Mouse (Mus musculus): ENCODE measurements around the gene 4833423E24Rik. TPM values are rescaled to one million over a fixed set of nuclear protein-coding genes. Genes with fewer than 3 reads are reported as not detected.

4833423E24Rik gene
- not detected for polyA plus RNA-seq (2017; shearing (Covaris generic))

DNA sequence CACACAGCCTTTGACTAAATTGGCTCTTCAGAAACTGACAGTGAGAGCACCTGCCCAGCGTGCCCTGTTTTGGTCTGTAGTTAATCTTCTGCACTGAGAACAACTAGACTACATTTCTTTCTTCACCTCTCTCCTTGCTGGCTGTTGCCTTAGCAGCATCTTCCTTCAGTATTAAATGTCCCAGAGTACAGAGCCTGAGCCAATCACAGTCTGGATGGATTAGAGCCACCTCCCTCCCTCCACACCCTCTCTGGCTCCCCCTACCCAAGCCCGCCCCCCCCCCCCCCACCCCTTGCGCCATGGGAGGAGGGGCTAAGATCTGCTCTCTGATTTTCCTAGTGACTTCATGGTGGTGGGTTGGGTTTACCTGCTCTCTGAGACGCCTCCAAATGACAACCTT lies at the start of gene 4833423E24Rik:
TSS of gene 4833423E24Rik (minus strand) at position 146 of the 400 bp plus-strand sequence.
- no peak for ATAC-seq

DNA sequence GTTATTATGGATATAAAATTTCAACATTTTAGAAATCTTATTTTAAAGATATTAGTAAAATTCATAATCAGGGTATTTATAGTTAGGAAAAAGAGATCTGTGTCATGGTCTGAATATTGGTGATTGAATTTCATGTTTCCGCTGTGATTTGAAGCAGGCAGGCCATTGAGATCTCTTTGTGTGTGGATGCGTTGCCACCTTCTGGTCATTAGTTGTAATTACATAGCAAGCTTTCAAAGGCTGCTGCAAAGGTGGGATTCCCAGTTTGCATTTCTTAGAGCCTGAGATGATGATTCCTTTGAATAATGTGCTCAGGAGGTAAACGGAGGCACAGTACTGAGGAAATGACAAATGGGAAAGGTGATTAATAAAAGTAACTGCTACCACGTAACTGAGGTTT lies 42.4 kb upstream of the 4833423E24Rik start:
- ATAC-seq, result no peak

DNA sequence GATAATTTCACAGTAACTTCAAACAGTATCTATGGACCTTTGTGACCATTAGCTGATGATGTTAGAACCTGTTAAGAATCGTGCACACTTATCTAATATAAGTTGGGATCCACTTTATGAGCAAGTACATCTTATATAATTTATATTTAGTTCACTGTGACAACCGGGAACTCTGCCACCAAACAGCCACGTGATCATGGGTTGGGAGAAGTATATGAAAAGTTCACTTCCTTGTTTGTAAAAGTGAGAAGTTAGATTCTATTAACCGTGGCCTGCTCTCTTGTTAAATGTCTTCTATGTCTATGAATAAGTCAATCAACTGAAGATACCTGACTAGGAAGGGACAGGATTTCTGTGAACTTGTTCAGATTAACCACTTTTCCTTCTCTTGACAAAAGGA lies 41.4 kb upstream of the 4833423E24Rik start:
- no peak for ATAC-seq

DNA sequence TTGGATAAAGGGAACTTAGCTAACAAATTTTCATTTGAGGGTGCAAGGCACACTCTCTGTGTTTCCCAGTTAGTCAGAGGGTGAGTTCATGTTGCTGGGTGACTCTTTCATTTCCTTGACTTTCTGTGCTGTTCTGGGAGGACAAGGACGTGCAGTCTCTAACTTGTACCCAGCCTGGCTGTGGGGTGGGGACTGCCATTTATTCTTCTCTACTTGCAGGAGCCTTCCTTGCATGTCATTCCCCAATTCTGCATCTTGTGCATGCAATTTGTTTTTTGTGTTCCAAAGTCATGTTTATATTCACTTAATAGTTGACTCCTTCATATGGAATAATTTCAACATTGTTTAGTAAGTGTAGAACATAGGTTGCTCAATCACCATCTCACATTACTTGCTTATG lies 36.0 kb upstream of the 4833423E24Rik start:
- no peak for ATAC-seq

DNA sequence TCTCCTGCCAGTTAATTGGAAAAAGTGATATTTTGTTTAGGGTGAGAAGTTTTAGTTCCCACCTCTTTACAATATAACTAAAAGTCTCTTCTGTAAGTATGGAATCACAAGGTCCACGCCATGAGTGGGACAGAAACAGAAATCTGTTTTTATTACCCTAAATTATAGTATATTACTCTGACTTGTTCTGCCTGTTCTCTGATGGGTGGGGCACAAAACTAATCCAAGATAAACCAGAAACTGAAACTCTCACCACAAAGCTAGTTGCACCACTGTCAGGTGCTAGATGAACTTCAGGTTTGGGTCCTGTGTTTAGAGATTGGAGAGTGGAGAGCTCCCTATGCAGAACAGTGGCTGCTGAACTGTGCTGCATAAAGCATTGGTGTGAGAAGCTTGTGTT lies 15.1 kb upstream of the 4833423E24Rik start:
- ATAC-seq, result no peak

DNA sequence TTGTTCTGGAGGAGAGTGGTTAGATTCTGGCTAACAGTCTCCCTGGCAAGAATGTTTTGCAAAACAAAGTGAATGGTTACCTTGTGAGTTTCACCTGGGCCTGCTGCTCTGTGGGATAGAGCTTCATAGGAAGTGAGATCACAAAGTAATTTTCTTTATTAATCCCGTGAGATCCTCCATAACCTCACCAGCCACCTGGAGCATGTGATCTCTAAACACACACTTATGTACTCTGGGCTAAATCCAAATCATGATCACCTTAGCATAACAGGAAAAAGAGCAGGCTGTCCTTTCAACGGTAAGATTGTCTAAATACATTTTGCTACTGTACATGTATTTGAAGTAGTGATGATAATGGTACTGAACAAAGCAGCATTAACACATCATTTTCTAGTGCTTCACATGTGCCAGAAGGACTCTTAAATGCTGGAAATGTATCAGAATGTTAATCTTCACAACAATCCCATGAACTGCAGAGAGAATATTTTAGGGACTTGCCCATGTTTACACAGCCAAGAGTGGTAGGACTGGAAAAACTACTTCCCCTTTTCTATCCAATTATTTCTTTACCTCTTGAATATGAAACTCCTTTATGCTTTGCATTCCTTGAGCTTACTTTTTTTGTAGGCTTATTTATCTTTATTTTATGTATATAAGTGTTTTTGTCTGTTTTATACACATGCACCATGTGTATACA lies 13.4 kb upstream of the 4833423E24Rik start:
- no peak for ATAC-seq

DNA sequence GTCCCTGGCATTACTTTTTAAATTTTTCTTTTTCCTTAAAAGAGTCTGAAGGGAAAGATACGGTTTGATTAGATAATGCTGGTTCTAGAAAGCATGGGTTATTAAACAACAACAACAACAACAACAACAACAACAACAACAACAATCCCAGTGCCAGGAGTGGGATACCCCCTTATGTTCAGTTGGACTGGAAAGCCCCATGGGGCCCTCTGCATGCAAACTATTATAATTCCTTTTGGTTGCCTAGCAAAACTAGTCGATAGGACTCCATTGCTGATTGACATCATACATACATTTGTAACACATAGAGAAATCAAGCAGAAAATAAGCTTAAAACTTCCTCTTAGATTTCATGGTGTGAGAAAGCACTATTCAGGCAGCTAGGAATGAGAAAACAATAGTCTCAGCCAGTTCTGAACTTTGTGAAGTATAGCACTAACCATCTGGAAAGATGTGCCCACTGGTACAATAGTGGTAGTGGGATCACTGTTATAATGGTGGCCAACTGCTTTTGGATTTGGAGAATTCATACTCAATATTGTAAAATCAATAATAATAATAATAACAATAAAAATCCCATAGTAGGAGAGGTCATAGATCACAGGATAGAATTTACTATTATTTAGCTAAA lies 4.2 kb upstream of the 4833423E24Rik start:
- no peak for ATAC-seq

DNA sequence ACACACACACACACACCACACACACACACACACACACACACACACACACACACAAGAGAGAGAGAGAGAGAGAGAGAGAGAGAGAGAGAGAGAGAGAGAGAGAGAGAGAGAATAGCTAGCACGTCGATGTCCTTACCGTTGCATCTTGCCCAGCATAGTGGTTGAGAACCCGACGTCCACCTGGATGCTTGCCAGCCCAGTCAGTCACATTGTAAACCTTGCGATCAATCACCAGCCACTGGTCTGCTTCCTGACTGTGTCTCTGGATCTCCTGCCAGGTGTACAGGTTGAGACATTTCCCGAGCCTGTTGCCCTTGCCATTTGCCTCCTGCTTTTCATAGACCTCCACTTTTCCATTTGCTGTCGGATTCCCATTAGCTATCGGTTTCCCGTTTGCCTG lies 532 bp downstream of the 4833423E24Rik start:
- no peak for ATAC-seq

DNA sequence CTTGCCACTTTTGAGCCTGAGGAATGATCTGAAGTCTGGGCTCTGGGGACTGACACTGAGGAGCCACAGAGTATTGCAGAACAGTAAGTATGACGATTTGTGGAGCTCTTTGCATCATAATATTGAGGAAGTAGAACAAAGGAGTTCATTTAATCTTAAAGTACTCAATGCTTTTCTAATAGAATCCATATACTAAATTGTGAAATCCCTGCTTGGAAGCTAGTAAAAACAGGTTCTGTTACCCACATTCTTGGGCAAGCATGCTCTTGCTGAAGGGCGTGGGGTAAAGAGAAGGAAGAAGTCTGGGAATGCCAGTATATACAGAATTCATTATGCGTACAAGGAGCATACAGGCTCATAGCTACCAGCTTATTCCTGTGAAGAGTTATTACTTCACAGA lies 8.4 kb downstream of the 4833423E24Rik start:
- no peak for ATAC-seq

DNA sequence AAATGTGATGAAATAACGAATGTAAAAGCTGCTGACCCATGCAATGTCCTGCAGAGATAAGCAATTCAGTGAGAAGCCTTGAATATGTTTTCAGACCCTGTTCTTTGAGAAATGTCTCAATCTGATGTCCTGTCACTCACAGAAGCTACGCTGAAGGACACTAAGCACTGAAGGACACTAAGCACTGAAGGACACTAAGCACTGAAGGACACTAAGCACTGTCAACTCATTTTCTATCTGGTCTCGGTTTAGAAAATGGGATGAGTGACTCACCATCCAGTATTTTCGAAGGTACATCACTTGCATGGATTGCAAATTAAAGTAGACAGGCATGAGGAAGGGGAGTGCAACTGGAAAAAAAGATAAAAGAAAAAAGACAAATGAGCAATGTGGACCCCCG lies 28.4 kb downstream of the 4833423E24Rik start:
- ATAC-seq, result no peak

DNA sequence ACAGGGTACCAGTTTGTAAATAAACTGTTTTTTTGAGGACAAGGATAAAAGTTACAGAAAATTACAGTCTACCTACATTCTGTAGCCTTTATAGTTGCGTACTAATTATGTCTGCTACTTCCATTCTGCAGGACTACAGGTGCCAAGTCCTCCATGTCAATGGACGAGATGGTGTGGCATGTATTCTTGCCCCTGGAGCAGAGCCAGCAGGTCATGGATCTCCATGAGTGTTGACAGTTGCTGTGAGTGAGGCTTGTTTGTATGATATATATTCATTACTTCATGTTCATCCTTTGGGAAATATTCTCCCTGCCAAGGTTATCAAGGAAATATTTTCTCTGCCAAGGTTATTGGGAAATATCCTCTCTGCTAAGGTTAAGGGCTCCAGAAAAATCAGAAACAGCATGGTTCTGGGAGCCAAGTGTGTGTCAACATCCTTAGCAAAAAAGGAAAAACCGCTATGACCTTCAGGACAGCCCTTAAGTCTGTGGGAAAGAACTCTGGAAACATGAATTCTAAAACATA lies 52.0 kb downstream of the 4833423E24Rik start:
- ATAC-seq, result no peak

DNA sequence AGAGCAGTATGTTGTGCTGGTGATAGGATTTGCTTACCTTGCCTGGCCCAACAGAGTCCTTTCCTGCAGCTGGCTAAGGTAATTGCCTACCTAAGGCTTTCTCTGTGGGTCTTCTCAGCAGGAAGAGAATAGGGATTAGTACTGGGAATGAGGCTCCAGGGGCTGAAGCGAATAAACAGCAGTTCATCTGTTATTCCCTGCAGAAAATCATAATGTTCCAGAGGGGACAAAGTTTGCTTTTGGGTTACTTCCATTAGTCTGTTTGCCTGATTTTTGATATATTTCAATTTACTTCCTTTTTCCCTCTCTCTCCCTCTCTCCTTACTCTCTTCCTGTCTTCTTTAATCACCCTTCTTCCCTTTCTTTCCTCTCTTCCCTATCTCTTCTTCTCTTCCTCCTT lies 75.3 kb downstream of the 4833423E24Rik start, which contains the start of gene Olfr995:
TSS of gene Olfr995 (minus strand) at position 101 of the 400 bp plus-strand sequence.
- no peak for ATAC-seq

DNA sequence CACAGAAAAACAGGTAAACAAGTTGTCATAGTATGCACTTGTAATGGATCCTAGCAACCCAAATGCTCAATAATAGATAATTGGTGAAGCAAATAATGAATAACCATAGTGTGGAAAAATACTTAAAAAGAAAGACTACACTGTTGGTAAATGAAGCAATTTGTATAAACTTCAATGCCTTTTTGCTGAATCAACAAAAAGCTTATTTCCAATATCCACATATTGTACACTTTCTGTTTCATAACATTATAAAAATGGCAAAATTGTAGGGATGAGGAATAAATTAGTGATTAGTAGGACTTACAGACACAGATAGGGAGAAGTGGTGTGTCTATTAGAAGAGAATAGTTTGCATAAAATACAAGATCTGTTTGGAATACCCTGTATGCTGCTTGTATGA lies 76.3 kb downstream of the 4833423E24Rik start:
- no peak for ATAC-seq

DNA sequence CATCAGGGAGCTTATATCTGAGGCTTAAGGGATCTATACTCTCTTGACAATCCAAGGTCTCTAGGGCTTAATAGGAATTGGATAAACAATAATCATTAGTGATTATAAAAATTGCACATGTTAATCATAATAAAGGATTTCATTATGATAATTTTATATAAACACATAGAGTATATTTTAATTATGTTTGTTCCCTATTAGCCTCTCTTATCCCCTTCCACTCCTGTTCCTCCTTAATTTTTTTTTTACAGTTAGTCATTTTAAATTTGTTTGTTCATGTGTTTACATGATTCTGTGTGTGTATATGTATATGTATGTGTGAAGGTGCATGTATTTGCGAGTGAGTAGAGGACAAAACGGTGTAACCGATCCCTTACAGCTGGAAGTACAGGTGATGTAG lies 82.5 kb downstream of the 4833423E24Rik start, which contains the start of gene Olfr994:
TSS of gene Olfr994 (minus strand) at position 101 of the 400 bp plus-strand sequence.
- no peak for ATAC-seq

Other genes starting within 250 kb of the 4833423E24Rik start
- not detected for gene Olfr987, start 179.7 kb downstream of the 4833423E24Rik start, polyA plus RNA-seq (2017; shearing (Covaris generic))
- gene Olfr988, start 155.8 kb downstream of the 4833423E24Rik start, polyA plus RNA-seq (2017; shearing (Covaris generic)), result not detected
- not detected for gene Olfr992, start 109.6 kb downstream of the 4833423E24Rik start, polyA plus RNA-seq (2017; shearing (Covaris generic))
- not detected for gene Olfr993, start 104.1 kb downstream of the 4833423E24Rik start, polyA plus RNA-seq (2017; shearing (Covaris generic))
- not detected for gene Olfr994, start 82.6 kb downstream of the 4833423E24Rik start, polyA plus RNA-seq (2017; shearing (Covaris generic))
- gene Olfr995, start 75.4 kb downstream of the 4833423E24Rik start, polyA plus RNA-seq (2017; shearing (Covaris generic)), result not detected
- gene Olfr996, start 60.2 kb upstream of the 4833423E24Rik start, polyA plus RNA-seq (2017; shearing (Covaris generic)), result not detected
- not detected for gene Olfr998, start 69.9 kb upstream of the 4833423E24Rik start, polyA plus RNA-seq (2017; shearing (Covaris generic))
- not detected for gene Olfr1000, start 92.9 kb upstream of the 4833423E24Rik start, polyA plus RNA-seq (2017; shearing (Covaris generic))
- not detected for gene Olfr1002, start 131.7 kb upstream of the 4833423E24Rik start, polyA plus RNA-seq (2017; shearing (Covaris generic))
- gene Olfr154, start 145.4 kb upstream of the 4833423E24Rik start, polyA plus RNA-seq (2017; shearing (Covaris generic)), result not detected
- gene Olfr1006, start 159.7 kb upstream of the 4833423E24Rik start, polyA plus RNA-seq (2017; shearing (Covaris generic)), result not detected
- not detected for gene Olfr1008, start 170.4 kb upstream of the 4833423E24Rik start, polyA plus RNA-seq (2017; shearing (Covaris generic))
- not detected for gene Olfr1009, start 196.4 kb upstream of the 4833423E24Rik start, polyA plus RNA-seq (2017; shearing (Covaris generic))
- gene Olfr1012, start 243.7 kb upstream of the 4833423E24Rik start, polyA plus RNA-seq (2017; shearing (Covaris generic)), result not detected
- gene Olfr1013, start 248.1 kb upstream of the 4833423E24Rik start, polyA plus RNA-seq (2017; shearing (Covaris generic)), result not detected